Mouse (Mus musculus): Measurements from ENCODE around the gene Mgst2.

DNA sequence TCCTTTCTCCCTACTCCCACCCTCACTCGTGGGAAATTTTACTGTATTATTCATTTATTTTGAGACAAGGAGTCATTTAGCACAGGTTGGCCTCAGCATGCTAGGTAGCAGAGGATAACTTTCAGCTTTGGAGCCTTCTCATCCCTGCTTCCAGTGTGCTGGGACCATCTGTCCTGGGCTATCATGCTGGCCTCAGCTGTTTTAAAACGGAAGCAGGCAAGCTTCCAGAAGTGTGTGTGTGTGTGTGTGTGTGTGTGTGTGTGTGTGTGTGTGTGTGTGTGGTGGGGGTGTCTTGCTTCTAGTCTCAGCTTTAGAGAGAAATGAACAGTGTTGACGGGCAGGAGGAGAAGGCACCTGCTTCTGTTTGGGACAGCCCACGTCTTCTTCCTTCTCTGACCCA is 57.7 kb downstream of the Mgst2 start:
- TF ChIP-seq CTCF (conservative IDR thresholded peaks at IDR 0.05; ENCODE audit: low read length) (no peak), NANOG (IDR thresholded peaks at IDR 0.05; ENCODE audit: borderline replicate concordance, low read length) (no peak), POU5F1 (IDR thresholded peaks at IDR 0.05; ENCODE audit: borderline replicate concordance, low read length) (no peak)

Measured in E14TG2a.4 (cell line).